26 mouse cellular contexts compared by ENCODE assay signal in the genomic region with DNA sequence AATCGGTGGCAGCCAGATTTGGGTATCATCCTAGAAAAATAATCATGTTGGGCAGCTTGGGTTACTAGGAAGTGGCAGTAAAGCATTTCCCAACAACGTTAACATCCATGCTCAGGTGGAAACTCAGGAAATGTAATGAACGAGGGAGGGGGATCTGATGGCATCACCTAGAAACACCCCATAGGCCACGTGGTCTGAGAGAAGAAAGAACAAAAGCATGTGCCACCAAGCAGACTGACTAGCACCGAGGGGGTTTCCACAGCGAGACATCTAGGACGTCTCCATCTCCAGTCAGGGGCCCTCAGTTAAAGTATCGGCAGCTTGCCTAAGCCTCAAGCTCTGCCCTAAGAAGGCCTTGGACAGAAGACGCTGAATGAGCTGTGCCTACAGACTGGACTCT. TPM values are rescaled to one million over a fixed set of nuclear protein-coding genes. Genes with fewer than 3 reads are reported as not detected.
DNase-seq lines count a peak whose midpoint lies in the region; ATAC-seq and TF ChIP-seq lines count a peak whose summit lies in the region.
"Had no signal": no experiment of that assay in that cellular context is flagged by ENCODE, and none has a peak within 500 bp of the region (broad histone marks: within the 10 kb centered on the region; RNA-seq: fewer than 3 reads in every experiment).

No protein-coding gene starts in this region.

- H3K9me3 ChIP-seq in midbrain, embryonic 15.5 days: no peaks in the 10 kb centered on the region
- H3K9me3 ChIP-seq: embryonic facial prominence, embryonic 12.5 days; embryonic facial prominence, embryonic 15.5 days; heart, embryonic 12.5 days; heart, embryonic 15.5 days had no signal

- no peaks in the 10 kb centered on the region for H3K27me3 ChIP-seq in midbrain, embryonic 15.5 days (replicated peaks)
- H3K27me3 ChIP-seq: embryonic facial prominence, embryonic 12.5 days; embryonic facial prominence, embryonic 15.5 days; heart, embryonic 12.5 days; heart, embryonic 15.5 days had no signal

- no peak overlapping the region for H3K4me2 ChIP-seq in midbrain, embryonic 15.5 days
- H3K4me2 ChIP-seq: embryonic facial prominence, embryonic 12.5 days; embryonic facial prominence, embryonic 15.5 days; heart, embryonic 12.5 days; heart, embryonic 15.5 days; hindbrain, embryonic 14.5 days had no signal

- H3K36me3 ChIP-seq in midbrain, embryonic 15.5 days (replicated peaks): no peaks in the 10 kb centered on the region
- H3K36me3 ChIP-seq: embryonic facial prominence, embryonic 12.5 days; embryonic facial prominence, embryonic 15.5 days; heart, embryonic 12.5 days; heart, embryonic 15.5 days had no signal

- peak overlapping the region; percentile 0; the same call in 1 of the 2 replicates for H3K27ac ChIP-seq in gastrocnemius, adult 2 months
- no peak overlapping the region for H3K27ac ChIP-seq in midbrain, embryonic 15.5 days
- H3K27ac ChIP-seq: embryonic facial prominence, embryonic 12.5 days; embryonic facial prominence, embryonic 15.5 days; heart, embryonic 15.5 days; hindbrain, embryonic 14.5 days; hindbrain, postnatal 0 days had no signal

- TF ChIP-seq CTCF in gastrocnemius, adult 2 months (IDR thresholded peaks at IDR 0.05): no peak

- WGBS in midbrain, embryonic 15.5 days: 91% methylated on average over 9 of the region's 9 CpGs

- intact Hi-C loops in gastrocnemius, adult 2 months (cut with DNase I): no loop called here

- no peaks in the 10 kb centered on the region for H3K4me1 ChIP-seq in midbrain, embryonic 15.5 days
- H3K4me1 ChIP-seq: embryonic facial prominence, embryonic 12.5 days; embryonic facial prominence, embryonic 15.5 days had no signal

- ATAC-seq in activated CD4-positive, CD25-positive, alpha-beta regulatory T cell, adult 4 months: peak; percentile 43
- ATAC-seq in midbrain, embryonic 15.5 days (replicated peaks): no peak
- ATAC-seq: forebrain, embryonic 14.5 days; forebrain, postnatal 0 days; hindbrain, postnatal 0 days; intestine, postnatal 0 days had no signal

- H3K4me3 ChIP-seq in gastrocnemius, adult 2 months: no peak overlapping the region
- H3K4me3 ChIP-seq in midbrain, embryonic 15.5 days: no peak overlapping the region
- H3K4me3 ChIP-seq: embryonic facial prominence, embryonic 12.5 days; embryonic facial prominence, embryonic 15.5 days; heart, embryonic 12.5 days; heart, embryonic 15.5 days had no signal

- DNase-seq in gastrocnemius, adult 2 months: no peak
- no peak for DNase-seq in gastrocnemius, adult 18-20 months (ENCODE audit: low spot score)
- peak; percentile 22 for DNase-seq in CD4-positive, CD25-positive, alpha-beta regulatory T cell, adult 2 months (ENCODE audit: low read depth, low spot score)
- DNase-seq in layer of hippocampus, adult 18-20 months (ENCODE audit: low spot score in 2 of 2): no peak
- DNase-seq in spleen, postnatal 4 days (ENCODE audit: low spot score in 2 of 2): no peak
- DNase-seq: adrenal gland, adult 8-10 months; adrenal gland, postnatal 25 days; cerebellum, adult 18-20 months; cerebellum, adult 9-11 months; cerebellum, postnatal 25 days; forebrain, postnatal 0 days; gastrocnemius, postnatal 14 days; heart, adult 18-20 months; heart, postnatal 10 days; heart, postnatal 36 days had no signal

- no peak overlapping the region for H3K9ac ChIP-seq in midbrain, embryonic 15.5 days
- H3K9ac ChIP-seq: embryonic facial prominence, embryonic 12.5 days; embryonic facial prominence, embryonic 15.5 days; forebrain, postnatal 0 days; heart, embryonic 12.5 days; heart, embryonic 15.5 days; hindbrain, embryonic 14.5 days had no signal

RNA-seq across cellular contexts. Expression of a gene that starts 21.0 kb away (rescaled TPM):
- 10 to 100 TPM; 47.1 to 62.3 TPM for total RNA-seq in gastrocnemius, adult 2 months (2021)
- total RNA-seq in gastrocnemius, adult 18-20 months (2021): 10 to 100 TPM; 60.4 to 75.3 TPM
- polyA plus RNA-seq in activated CD4-positive, CD25-positive, alpha-beta regulatory T cell, adult 4 months (2017; shearing (Covaris generic)): 1 to 10 TPM; 7.2 to 9.1 TPM
- polyA plus RNA-seq in midbrain, embryonic 15.5 days (2015; fragmentation: Nextera tagmentation; extraction: Ambion mirVana): 46.2 and 53.6 TPM in 2 replicates
- 100 to 1,000 TPM; 170 to 193 TPM for total RNA-seq in layer of hippocampus, adult 18-20 months (2021)
- polyA plus RNA-seq: C2C12 had no signal
